11 mouse cellular contexts compared by ENCODE assay signal in genomic region chr10:13303271-13304265, GRCm38 (mm10).
DNase-seq lines count a peak whose midpoint lies in the region; ATAC-seq and TF ChIP-seq lines count a peak whose summit lies in the region.
"Had no signal": no experiment of that assay in that cellular context is flagged by ENCODE, and none has a peak within 500 bp of the region (broad histone marks: within the 10 kb centered on the region; RNA-seq: fewer than 3 reads in every experiment).

No protein-coding gene starts in this region.

- no peaks in the 10 kb centered on the region for H3K9me3 ChIP-seq in hindbrain, postnatal 0 days (ENCODE audit: low read length)
- no peaks in the 10 kb centered on the region for H3K9me3 ChIP-seq in hindbrain, embryonic 11.5 days (ENCODE audit: control insufficient read depth, low read length)
- H3K9me3 ChIP-seq in CH12.LX (replicated peaks; ENCODE audit: low read length) = no peaks in the 10 kb centered on the region
- no peaks in the 10 kb centered on the region for H3K9me3 ChIP-seq in midbrain, embryonic 16.5 days (replicated peaks; ENCODE audit: control insufficient read depth, low read length, poor library complexity, severe bottlenecking)
- H3K9me3 ChIP-seq: midbrain, embryonic 15.5 days had no signal

- TF ChIP-seq CTCF in hindbrain, postnatal 0 days (IDR thresholded peaks at IDR 0.05; ENCODE audit: low read depth) = no peak
- TF ChIP-seq CTCF in CH12.LX (conservative IDR thresholded peaks at IDR 0.05 in 1 of 2, IDR thresholded peaks at IDR 0.05 in 1 of 2; ENCODE audit: low read depth in 2 of 2, low read length in 2 of 2) = no peak

- TF ChIP-seq RAD21 in CH12.LX (IDR thresholded peaks at IDR 0.05; ENCODE audit: low read depth, low read length) = no peak

- no peak overlapping the region for H3K4me3 ChIP-seq in hindbrain, postnatal 0 days (ENCODE audit: low read length)
- H3K4me3 ChIP-seq in hindbrain, embryonic 11.5 days (ENCODE audit: low read depth, low read length) = no peak overlapping the region
- no peak overlapping the region for H3K4me3 ChIP-seq in CH12.LX (replicated peaks in 1 of 3; ENCODE audit: low read depth in 2 of 3, low read length in 2 of 3, poor library complexity in 1 of 3)
- no peak overlapping the region for H3K4me3 ChIP-seq in midbrain, embryonic 16.5 days (ENCODE audit: low read depth, low read length)
- H3K4me3 ChIP-seq: midbrain, embryonic 15.5 days had no signal

- peak; percentile 22; the same call in 1 of the 2 replicates for ATAC-seq in hindbrain, postnatal 0 days
- ATAC-seq in hindbrain, embryonic 11.5 days (ENCODE audit: low FRiP score) = no peak
- peak; percentile 64 for ATAC-seq in megakaryocyte, adult 5-6 weeks (ENCODE audit: poor library complexity, severe bottlenecking)
- no peak for ATAC-seq in midbrain, embryonic 16.5 days
- ATAC-seq: midbrain, embryonic 15.5 days had no signal

- no peak for TF ChIP-seq POLR2A in CH12.LX (IDR thresholded peaks at IDR 0.05; ENCODE audit: low read depth, low read length)

- no peaks in the 10 kb centered on the region for H3K79me2 ChIP-seq in CH12.LX (replicated peaks; ENCODE audit: control insufficient read depth, extremely low read depth, insufficient read depth, poor library complexity, severe bottlenecking)

- H3K27me3 ChIP-seq in hindbrain, postnatal 0 days (ENCODE audit: insufficient read depth, low read length) = no peaks in the 10 kb centered on the region
- H3K27me3 ChIP-seq in hindbrain, embryonic 11.5 days (ENCODE audit: control insufficient read depth, insufficient read depth, low read length) = no peaks in the 10 kb centered on the region
- H3K27me3 ChIP-seq in CH12.LX (replicated peaks) = no peaks in the 10 kb centered on the region
- H3K27me3 ChIP-seq in midbrain, embryonic 16.5 days (ENCODE audit: control insufficient read depth, insufficient read depth, low read depth, low read length) = no peaks in the 10 kb centered on the region
- H3K27me3 ChIP-seq: midbrain, embryonic 15.5 days had no signal

- dilution Hi-C loops in CH12.LX (cut with MboI; ENCODE audit: extremely low pct_ligation_motif_present, extremely low pct_unique_long_range_greater_than_20kb, low sequenced_read_pairs) = no loop called here

- in situ Hi-C loops in CH12.LX (cut with MboI; ENCODE audit: low pct_ligation_motif_present, low pct_unique_long_range_greater_than_20kb, low sequenced_read_pairs) = no loop called here

- no peak for DNase-seq in hindbrain, postnatal 0 days (ENCODE audit: low spot score)
- no peak for DNase-seq in hindbrain, embryonic 11.5 days (ENCODE audit: low spot score)
- DNase-seq in CH12.LX (ENCODE audit: extremely low read depth) = peak; percentile 14
- DNase-seq in MN1 (ENCODE audit: low spot score) = peak; percentile 30
- DNase-seq in cerebellum, adult 11 months = no peak
- DNase-seq: adrenal gland, postnatal 36 days; cerebellum, adult 9-10 months had no signal

- TF ChIP-seq EP300 in CH12.LX (IDR thresholded peaks at IDR 0.05; ENCODE audit: low read length) = no peak

- no peaks in the 10 kb centered on the region for H3K4me1 ChIP-seq in hindbrain, postnatal 0 days (ENCODE audit: insufficient read depth, low read length)
- H3K4me1 ChIP-seq in hindbrain, embryonic 11.5 days (replicated peaks; ENCODE audit: control insufficient read depth, insufficient read depth, low read length) = no peaks in the 10 kb centered on the region
- peaks cover 9 to 29% of the 10 kb centered on the region in 2 experiments for H3K4me1 ChIP-seq in CH12.LX (ENCODE audit: control insufficient read depth in 1 of 2, insufficient read depth in 2 of 2)
- H3K4me1 ChIP-seq in midbrain, embryonic 16.5 days (ENCODE audit: control insufficient read depth, insufficient read depth, low read length) = no peaks in the 10 kb centered on the region
- H3K4me1 ChIP-seq: midbrain, embryonic 15.5 days had no signal

- H3K4me2 ChIP-seq in hindbrain, postnatal 0 days (ENCODE audit: low read depth, low read length) = no peak overlapping the region
- no peak overlapping the region for H3K4me2 ChIP-seq in hindbrain, embryonic 11.5 days (replicated peaks; ENCODE audit: low read depth, low read length)
- peak overlapping the region; percentile 23; the same call in 1 of the 2 replicates for H3K4me2 ChIP-seq in CH12.LX (ENCODE audit: insufficient read depth, low read depth, poor library complexity, severe bottlenecking)
- H3K4me2 ChIP-seq in midbrain, embryonic 16.5 days (ENCODE audit: low read length) = no peak overlapping the region
- H3K4me2 ChIP-seq: heart, embryonic 11.5 days; midbrain, embryonic 15.5 days had no signal

- no peak overlapping the region for H3K9ac ChIP-seq in hindbrain, postnatal 0 days (replicated peaks; ENCODE audit: low read length)
- H3K9ac ChIP-seq in hindbrain, embryonic 11.5 days (ENCODE audit: low read depth, low read length) = no peak overlapping the region
- H3K9ac ChIP-seq in CH12.LX (ENCODE audit: insufficient read depth, low read depth) = no peak overlapping the region
- no peak overlapping the region for H3K9ac ChIP-seq in midbrain, embryonic 16.5 days (ENCODE audit: low read depth, low read length)
- H3K9ac ChIP-seq: midbrain, embryonic 15.5 days had no signal

- H3K36me3 ChIP-seq in hindbrain, postnatal 0 days (ENCODE audit: insufficient read depth, low read length) = no peaks in the 10 kb centered on the region
- no peaks in the 10 kb centered on the region for H3K36me3 ChIP-seq in hindbrain, embryonic 11.5 days (ENCODE audit: control insufficient read depth, insufficient read depth, low read length)
- H3K36me3 ChIP-seq in CH12.LX (replicated peaks in 1 of 2; ENCODE audit: control insufficient read depth in 1 of 2, insufficient read depth in 1 of 2, low read length in 1 of 2) = no peaks in the 10 kb centered on the region
- no peaks in the 10 kb centered on the region for H3K36me3 ChIP-seq in midbrain, embryonic 16.5 days (ENCODE audit: control insufficient read depth, insufficient read depth, low read length)
- H3K36me3 ChIP-seq: midbrain, embryonic 15.5 days had no signal

- H3K27ac ChIP-seq in hindbrain, postnatal 0 days = no peak overlapping the region
- no peak overlapping the region for H3K27ac ChIP-seq in hindbrain, embryonic 11.5 days (ENCODE audit: low read depth, low read length)
- H3K27ac ChIP-seq in CH12.LX (ENCODE audit: insufficient read depth, low read depth) = no peak overlapping the region
- H3K27ac ChIP-seq in midbrain, embryonic 16.5 days (ENCODE audit: low read length) = no peak overlapping the region
- H3K27ac ChIP-seq: midbrain, embryonic 15.5 days had no signal

- 73% methylated on average over 13 of the region's 13 CpGs for WGBS in hindbrain, postnatal 0 days
- WGBS in hindbrain, embryonic 11.5 days = 82% methylated on average over 13 of the region's 13 CpGs
- WGBS in midbrain, embryonic 16.5 days = 84% methylated on average over 13 of the region's 13 CpGs

TF ChIP-seq in CH12.LX, 34 proteins besides CTCF, POLR2A, EP300 and RAD21:
- no peak for TF ChIP-seq PAX5 (IDR thresholded peaks at IDR 0.05; ENCODE audit: low read length)
- no peak for TF ChIP-seq USF1 (IDR thresholded peaks at IDR 0.05; ENCODE audit: low read depth, low read length)
- peak; percentile 67 for TF ChIP-seq ETS1 (conservative IDR thresholded peaks at IDR 0.05; ENCODE audit: low read depth, low read length)
- TF ChIP-seq BHLHE40 (IDR thresholded peaks at IDR 0.05; ENCODE audit: low read depth, low read length) = peak; percentile 91

Comparison
In these comparisons a context has a peak if more than half of its experiments do, and no peak if none do; other contexts are left out.
1. ATAC-seq: peak in hindbrain, postnatal 0 days (single experiment) and megakaryocyte, adult 5-6 weeks (single experiment); none in hindbrain, embryonic 11.5 days (single experiment) and midbrain, embryonic 16.5 days (single experiment).
2. DNase-seq: peak in CH12.LX (single experiment) and MN1 (single experiment); none in hindbrain, postnatal 0 days (single experiment), hindbrain, embryonic 11.5 days (single experiment) and cerebellum, adult 11 months (single experiment).